Comparison of ENCODE assay signal across 8 mouse cellular contexts in the genomic region with DNA sequence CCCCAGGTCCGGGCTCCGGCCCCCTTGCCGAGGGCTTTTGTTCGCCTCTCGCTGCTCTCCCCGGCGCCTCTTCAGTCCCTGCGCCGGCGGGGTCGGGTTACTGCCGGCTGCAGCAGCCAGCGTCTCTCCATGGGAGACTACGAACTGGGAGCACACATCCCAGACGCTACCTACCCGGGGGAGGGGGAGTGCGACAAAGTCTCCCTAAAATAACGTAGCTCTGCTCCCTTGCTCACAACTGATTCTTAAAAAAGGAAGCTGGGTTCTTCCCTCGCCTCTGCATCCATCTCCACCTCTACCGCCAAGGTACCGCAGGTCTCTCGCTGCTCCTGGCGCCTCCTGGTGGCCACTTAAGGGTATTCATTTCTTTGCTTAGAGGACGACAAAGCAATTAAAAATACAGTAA. TPM values are rescaled to one million over a fixed set of nuclear protein-coding genes. Genes with fewer than 3 reads are reported as not detected.
DNase-seq lines count a peak whose midpoint lies in the region; ATAC-seq and TF ChIP-seq lines count a peak whose summit lies in the region.

A gene (minus strand): TSS at position 292 of the 406 bp plus-strand sequence.

- peak within 1 kb of the TSS; percentile 91 for H3K9ac ChIP-seq in forebrain, embryonic 12.5 days
- peak within 1 kb of the TSS; percentile 39; the same call in 1 of the 2 replicates for H3K9ac ChIP-seq in heart, embryonic 16.5 days (ENCODE audit: low read length)
- H3K9ac ChIP-seq in liver, embryonic 11.5 days (ENCODE audit: low read depth, low read length), result no peak within 1 kb of the TSS
- H3K9ac ChIP-seq in stomach, postnatal 0 days (ENCODE audit: low read length), result no peak within 1 kb of the TSS

- H3K4me2 ChIP-seq in forebrain, embryonic 12.5 days, result peak within 1 kb of the TSS; percentile 69
- H3K4me2 ChIP-seq in heart, embryonic 16.5 days (ENCODE audit: low read depth, low read length), result peak within 1 kb of the TSS; percentile 99
- H3K4me2 ChIP-seq in liver, embryonic 11.5 days, result peak within 1 kb of the TSS; percentile 64
- H3K4me2 ChIP-seq in stomach, postnatal 0 days (replicated peaks; ENCODE audit: low read depth), result peak within 1 kb of the TSS; percentile 53

- peaks cover 39% of the 10 kb centered on the region for H3K36me3 ChIP-seq in forebrain, embryonic 12.5 days (replicated peaks)
- no peaks in the 10 kb centered on the region for H3K36me3 ChIP-seq in heart, embryonic 16.5 days (ENCODE audit: control insufficient read depth, insufficient read depth)
- no peaks in the 10 kb centered on the region for H3K36me3 ChIP-seq in liver, embryonic 11.5 days (ENCODE audit: control insufficient read depth, insufficient read depth, low read length)
- H3K36me3 ChIP-seq in stomach, postnatal 0 days (ENCODE audit: control insufficient read depth, insufficient read depth, low read length), result no peaks in the 10 kb centered on the region

- no peak for TF ChIP-seq EP300 in stomach, postnatal 0 days (optimal IDR thresholded peaks at IDR 0.05)

- peak; percentile 73 to 78 for DNase-seq in CD8-positive naive resting alpha-beta T cell, adult 2 months (ENCODE audit: low read depth in 2 of 2, low spot score in 2 of 2)
- DNase-seq in c-Kit-positive CD71-positive TER-119-negative erythroid progenitor cells, embryonic 14.5 days (ENCODE audit: low read depth), result peak; percentile 69
- peak; percentile 80 for DNase-seq in kidney, postnatal 14 days
- DNase-seq in liver, embryonic 11.5 days (ENCODE audit: low spot score), result peak; percentile 62
- peak; percentile 58 to 79 for DNase-seq in natural killer cell, adult 2 months (ENCODE audit: low spot score in 2 of 2)
- peak; percentile 81 for DNase-seq in stomach, postnatal 0 days (ENCODE audit: low spot score)

- peak within 1 kb of the TSS; percentile 66 for H3K4me3 ChIP-seq in forebrain, embryonic 12.5 days (replicated peaks)
- peak within 1 kb of the TSS; percentile 51 for H3K4me3 ChIP-seq in heart, embryonic 16.5 days (ENCODE audit: low read length)
- H3K4me3 ChIP-seq in liver, embryonic 11.5 days (ENCODE audit: low read depth, low read length), result peak within 1 kb of the TSS; percentile 20
- peak within 1 kb of the TSS; percentile 57 for H3K4me3 ChIP-seq in stomach, postnatal 0 days (ENCODE audit: low read depth, low read length)

- peak; percentile 95 for TF ChIP-seq CTCF in stomach, postnatal 0 days (IDR thresholded peaks at IDR 0.05; ENCODE audit: low read depth)

- peaks cover 16% of the 10 kb centered on the region for H3K27me3 ChIP-seq in forebrain, embryonic 12.5 days
- H3K27me3 ChIP-seq in heart, embryonic 16.5 days (ENCODE audit: control insufficient read depth, insufficient read depth, low read length), result peaks cover 70% of the 10 kb centered on the region
- H3K27me3 ChIP-seq in liver, embryonic 11.5 days (replicated peaks; ENCODE audit: control insufficient read depth, insufficient read depth, low read length), result peaks cover 59% of the 10 kb centered on the region
- peaks cover 24% of the 10 kb centered on the region for H3K27me3 ChIP-seq in stomach, postnatal 0 days (ENCODE audit: control insufficient read depth, insufficient read depth, low read length)

- under 1% methylated on average over 24 of the region's 24 CpGs for WGBS in forebrain, embryonic 12.5 days
- 2% methylated on average over 24 of the region's 24 CpGs for WGBS in heart, embryonic 16.5 days
- 2% methylated on average over 24 of the region's 24 CpGs for WGBS in liver, embryonic 11.5 days
- under 1% methylated on average over 24 of the region's 24 CpGs for WGBS in stomach, postnatal 0 days

- H3K9me3 ChIP-seq in forebrain, embryonic 12.5 days, result peaks cover 37% of the 10 kb centered on the region
- H3K9me3 ChIP-seq in heart, embryonic 16.5 days (replicated peaks; ENCODE audit: control insufficient read depth, low read length), result no peaks in the 10 kb centered on the region
- no peaks in the 10 kb centered on the region for H3K9me3 ChIP-seq in liver, embryonic 11.5 days (ENCODE audit: control insufficient read depth, low read length)
- no peaks in the 10 kb centered on the region for H3K9me3 ChIP-seq in stomach, postnatal 0 days (ENCODE audit: control insufficient read depth, low read length)

- peak within 1 kb of the TSS; percentile 99 for H3K27ac ChIP-seq in forebrain, embryonic 12.5 days
- no peak within 1 kb of the TSS for H3K27ac ChIP-seq in heart, embryonic 16.5 days (ENCODE audit: low read length)
- no peak within 1 kb of the TSS for H3K27ac ChIP-seq in liver, embryonic 11.5 days (ENCODE audit: low read depth, low read length)
- H3K27ac ChIP-seq in stomach, postnatal 0 days (replicated peaks), result no peak within 1 kb of the TSS

- peaks cover 24% of the 10 kb centered on the region for H3K4me1 ChIP-seq in forebrain, embryonic 12.5 days
- H3K4me1 ChIP-seq in heart, embryonic 16.5 days (ENCODE audit: control insufficient read depth, insufficient read depth, low read length), result peaks cover 20% of the 10 kb centered on the region
- peaks cover 20% of the 10 kb centered on the region for H3K4me1 ChIP-seq in liver, embryonic 11.5 days (replicated peaks; ENCODE audit: control insufficient read depth, insufficient read depth, low read length)
- peaks cover 12% of the 10 kb centered on the region for H3K4me1 ChIP-seq in stomach, postnatal 0 days (replicated peaks; ENCODE audit: control insufficient read depth, insufficient read depth)

- peak; percentile 66 for ATAC-seq in forebrain, embryonic 12.5 days (ENCODE audit: low FRiP score)
- ATAC-seq in heart, embryonic 16.5 days (replicated peaks; ENCODE audit: extremely low read depth, insufficient read depth, low FRiP score), result no peak
- ATAC-seq in liver, embryonic 11.5 days (replicated peaks; ENCODE audit: low FRiP score), result no peak
- no peak for ATAC-seq in stomach, postnatal 0 days (ENCODE audit: low FRiP score, low TSS enrichment)

RNA-seq across cellular contexts. Expression of the gene that starts here (rescaled TPM):
- polyA plus RNA-seq in forebrain, embryonic 12.5 days (2016; fragmentation: Nextera tagmentation; extraction: Ambion mirVana), result 6.2 and 7.8 TPM in 2 replicates
- not detected in 2 replicates for polyA plus RNA-seq in heart, embryonic 16.5 days (2015; fragmentation: Nextera tagmentation; extraction: Ambion mirVana)
- polyA plus RNA-seq in liver, embryonic 11.5 days (2014; fragmentation: Nextera tagmentation; extraction: Ambion mirVana), result not detected in 2 replicates
- 0.06 and 0.07 TPM in 2 replicates for polyA plus RNA-seq in stomach, postnatal 0 days (2015; fragmentation: Nextera tagmentation; extraction: Ambion mirVana)

Comparison
In these comparisons a context has a peak if more than half of its experiments do, and no peak if none do; other contexts are left out.
1. Peak in DNase-seq, H3K4me3 ChIP-seq and H3K4me2 ChIP-seq in liver, embryonic 11.5 days; RNA of the gene not detected or under 1 TPM.
2. Peak in DNase-seq, H3K4me3 ChIP-seq and H3K4me2 ChIP-seq in stomach, postnatal 0 days; RNA of the gene not detected or under 1 TPM.
3. H3K9ac ChIP-seq: peak in forebrain, embryonic 12.5 days (single experiment) and heart, embryonic 16.5 days (single experiment); none in liver, embryonic 11.5 days (single experiment) and stomach, postnatal 0 days (single experiment).
4. Peak in every context shown above with its lines, with median percentiles within 50 percentile points of each other: DNase-seq, H3K4me2 ChIP-seq and H3K4me3 ChIP-seq.